Mouse (Mus musculus) MEL (cell line): ENCODE results near the gene Lurap1.

Experiments used
- CTCF ChIP-seq, 3 experiments: IDR thresholded peaks in 2 of 3; conservative IDR thresholded peaks in 1 of 3; 2 replicates each; pipeline ENCODE4 v1.5.1; 2011 to 2012; ENCODE audit warnings: low read length in 3 of 3, low read depth in 2 of 3, mild to moderate bottlenecking in 2 of 3, improper control_type of control experiment in 1 of 3, inconsistent platforms in 1 of 3, mixed read lengths in 1 of 3, moderate library complexity in 1 of 3; ENCODE audit not compliant: control insufficient read depth in 1 of 3, insufficient read depth in 1 of 3, poor library complexity in 1 of 3, severe bottlenecking in 1 of 3
- HCFC1 ChIP-seq: IDR thresholded peaks from 2 replicates; pipeline ENCODE4 v1.6.1; 2012; ENCODE audit warnings: low read depth, mild to moderate bottlenecking, inconsistent platforms, low read length, improper control_type of control experiment, moderate library complexity
- MAFK ChIP-seq: IDR thresholded peaks from 2 replicates; pipeline ENCODE4 v1.6.1; 2011; ENCODE audit warnings: low read depth, mild to moderate bottlenecking, low read length, improper control_type of control experiment, borderline replicate concordance
- NELFE ChIP-seq: IDR thresholded peaks from 2 replicates; pipeline ENCODE4 v1.6.1; 2011; ENCODE audit warnings: low read depth, low read length, improper control_type of control experiment
- POLR2A ChIP-seq, 2 experiments: IDR thresholded peaks; 2 replicates each; pipeline ENCODE4 v1.6.1; 2011 to 2012; ENCODE audit warnings: low read length in 2 of 2, mild to moderate bottlenecking in 2 of 2, control low read depth in 1 of 2, improper control_type of control experiment in 1 of 2, low read depth in 1 of 2, moderate library complexity in 1 of 2; ENCODE audit not compliant: control insufficient read depth in 1 of 2, insufficient read depth in 1 of 2, poor library complexity in 1 of 2
- USF2 ChIP-seq, 2 experiments: IDR thresholded peaks; 2 replicates each; pipeline ENCODE4 v1.6.1; 2011 to 2012; ENCODE audit warnings: improper control_type of control experiment in 2 of 2, low read length in 2 of 2, borderline replicate concordance in 1 of 2, inconsistent platforms in 1 of 2, low read depth in 1 of 2, mild to moderate bottlenecking in 1 of 2; ENCODE audit not compliant: insufficient read depth in 1 of 2
- ZNF384 ChIP-seq: IDR thresholded peaks from 2 replicates; pipeline ENCODE4 v1.6.1; 2012; ENCODE audit warnings: low read depth, mild to moderate bottlenecking, inconsistent platforms, low read length, improper control_type of control experiment

DNA sequence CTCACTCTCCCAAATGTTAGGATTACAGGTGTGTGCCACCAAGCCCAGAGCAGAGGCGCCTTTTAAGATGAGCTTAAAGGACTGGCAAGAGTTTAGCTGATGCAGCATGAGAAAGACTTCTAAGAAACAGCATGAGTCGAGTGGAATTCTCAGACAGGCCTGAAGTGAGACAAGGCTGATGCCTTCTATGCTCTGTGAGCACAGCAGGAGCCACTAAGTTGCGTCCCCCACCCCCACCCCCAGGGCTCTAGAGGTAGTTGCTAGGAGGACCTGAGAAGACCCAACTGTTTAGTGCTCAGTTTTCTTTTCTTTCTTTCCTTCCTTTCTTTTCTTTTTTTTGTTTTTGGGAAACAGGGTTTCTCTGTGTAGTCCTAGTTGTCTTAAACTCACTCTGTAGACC, 30.9 kb upstream of the Lurap1 start:
- TF ChIP-seq HCFC1 (no peak), USF2 (IDR thresholded peaks at IDR 0.05; ENCODE audit: borderline replicate concordance in 1 of 2, insufficient read depth in 1 of 2, low read depth in 1 of 2, low read length in 2 of 2) (no peak), CTCF (IDR thresholded peaks at IDR 0.05 in 2 of 3, conservative IDR thresholded peaks at IDR 0.05 in 1 of 3; ENCODE audit: control insufficient read depth in 1 of 3, insufficient read depth in 1 of 3, low read depth in 2 of 3, low read length in 3 of 3, poor library complexity in 1 of 3, severe bottlenecking in 1 of 3) (no peak), MAFK (no peak), POLR2A (IDR thresholded peaks at IDR 0.05; ENCODE audit: control insufficient read depth in 1 of 2, insufficient read depth in 1 of 2, low read depth in 1 of 2, low read length in 2 of 2, poor library complexity in 1 of 2) (no peak), NELFE (no peak), ZNF384 (no peak)
